Mouse (Mus musculus) hindbrain, embryonic 15.5 days (tissue): Measurements from ENCODE around the gene Trim8. TPM values are rescaled to one million over a fixed set of nuclear protein-coding genes. Genes with fewer than 3 reads are reported as not detected.

Source experiments
- ATAC-seq: fragments of 200-750 bp; cut with Nextera tagmentation; 2 replicates; pipeline ENCODE4 v1.8.0; 2017; ENCODE audit warnings: low read depth, moderate number of reproducible peaks, moderate TSS enrichment; ENCODE audit not compliant: low FRiP score
- H3K27ac ChIP-seq: fragments of 300-500 bp; sonication (generic); replicated peaks from 2 replicates; pipeline ENCODE4 v1.5.1; 2015; ENCODE audit warnings: mild to moderate bottlenecking, inconsistent platforms
- H3K27me3 ChIP-seq: fragments of 300-500 bp; sonication (generic); 2 replicates; pipeline ENCODE4 v1.6.1; 2015; ENCODE audit warnings: control low read depth, inconsistent platforms
- H3K36me3 ChIP-seq: fragments of 300-500 bp; sonication (generic); 2 replicates; pipeline ENCODE4 v1.6.1; 2015; ENCODE audit warnings: control low read depth, inconsistent platforms
- H3K4me1 ChIP-seq: fragments of 300-500 bp; sonication (generic); replicated peaks from 2 replicates; pipeline ENCODE4 v1.6.1; 2015; ENCODE audit warnings: control low read depth, inconsistent platforms
- H3K4me2 ChIP-seq: fragments of 300-500 bp; sonication (generic); 2 replicates; pipeline ENCODE4 v1.6.1; 2015; ENCODE audit warnings: moderate library complexity, mild to moderate bottlenecking, inconsistent platforms
- H3K4me3 ChIP-seq: fragments of 300-500 bp; sonication (generic); 2 replicates; pipeline ENCODE4 v1.5.1; 2015; ENCODE audit warnings: mild to moderate bottlenecking, inconsistent platforms
- H3K9ac ChIP-seq: fragments of 300-500 bp; sonication (generic); 2 replicates; pipeline ENCODE4 v1.6.1; 2015; ENCODE audit warnings: inconsistent platforms
- H3K9me3 ChIP-seq: fragments of 300-500 bp; sonication (generic); 2 replicates; pipeline ENCODE4 v1.6.1; 2016; ENCODE audit warnings: control low read depth, inconsistent platforms
- WGBS: fragments of 180-500 bp; shearing (Covaris S2); methylation state at CpG from one replicate; pipeline ENCODE4 v1.1.7; 2015; 5-methylcytosine and 5-hydroxymethylcytosine counted together
- polyA plus RNA-seq: library from polyadenylated mRNA; unstranded; fragments of >200 nt; fragmentation: Nextera tagmentation; extraction: Ambion mirVana; gene quantifications from 2 replicates; pipeline ENCODE4 v1.2.1, GENCODE M21; 2015

Gene Trim8
- polyA plus RNA-seq, 1 experiment from 2014 or later, result 31.9 TPM

DNA sequence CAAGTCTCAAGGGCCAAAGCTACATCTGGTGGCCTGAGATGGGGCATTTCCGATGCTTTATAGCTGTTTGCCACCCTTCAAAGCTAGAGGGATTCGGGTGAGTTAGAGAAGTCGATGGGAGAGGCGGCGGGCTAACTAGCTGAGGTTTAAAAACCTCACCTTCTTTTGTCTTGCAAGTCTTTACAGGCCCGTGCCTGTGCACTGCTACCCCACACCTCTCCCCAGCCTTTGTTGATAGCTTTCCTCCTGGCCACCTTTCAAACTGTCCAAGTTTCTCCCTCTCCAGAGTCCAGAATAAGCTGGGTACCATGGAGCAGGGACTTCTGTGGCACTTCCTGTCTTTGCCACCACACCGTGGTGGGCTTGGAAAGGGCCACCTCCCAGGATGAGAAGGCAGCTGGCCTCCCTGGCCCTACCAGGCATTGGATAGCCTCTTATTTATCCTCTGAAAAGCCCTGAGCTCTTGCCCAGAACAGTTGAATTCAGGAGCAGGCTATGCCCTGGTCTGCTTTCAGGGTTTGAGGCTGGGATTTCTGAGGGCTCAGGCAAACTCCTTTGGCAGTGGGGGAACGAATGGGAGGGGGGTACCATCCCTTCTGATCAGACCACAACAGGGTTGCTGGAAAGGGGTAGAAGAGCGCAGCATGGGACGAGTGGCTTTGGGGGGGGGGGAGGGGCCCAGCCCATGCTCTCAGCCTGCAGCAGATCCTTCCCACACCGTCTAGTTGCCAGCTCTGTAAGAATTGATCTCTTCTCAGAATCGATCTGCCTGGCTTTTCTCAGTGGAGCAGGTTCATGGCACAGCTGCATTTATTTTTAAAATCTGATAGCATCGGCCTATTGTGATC, 28.3 kb downstream of the Trim8 start:
- H3K36me3 ChIP-seq, result no peaks in the 10 kb centered on the region
- no peak overlapping the region for H3K4me3 ChIP-seq
- H3K27ac ChIP-seq, result peak overlapping the region; percentile 91
- H3K4me2 ChIP-seq, result peak overlapping the region; percentile 58
- peak overlapping the region; percentile 37; the same call in 1 of the 2 replicates for H3K9ac ChIP-seq
- H3K9me3 ChIP-seq, result no peaks in the 10 kb centered on the region
- H3K4me1 ChIP-seq, result peaks cover 93% of the 10 kb centered on the region
- no peaks in the 10 kb centered on the region for H3K27me3 ChIP-seq
- no peak for ATAC-seq
- WGBS, result 7% methylated on average over 13 of the region's 13 CpGs

DNA sequence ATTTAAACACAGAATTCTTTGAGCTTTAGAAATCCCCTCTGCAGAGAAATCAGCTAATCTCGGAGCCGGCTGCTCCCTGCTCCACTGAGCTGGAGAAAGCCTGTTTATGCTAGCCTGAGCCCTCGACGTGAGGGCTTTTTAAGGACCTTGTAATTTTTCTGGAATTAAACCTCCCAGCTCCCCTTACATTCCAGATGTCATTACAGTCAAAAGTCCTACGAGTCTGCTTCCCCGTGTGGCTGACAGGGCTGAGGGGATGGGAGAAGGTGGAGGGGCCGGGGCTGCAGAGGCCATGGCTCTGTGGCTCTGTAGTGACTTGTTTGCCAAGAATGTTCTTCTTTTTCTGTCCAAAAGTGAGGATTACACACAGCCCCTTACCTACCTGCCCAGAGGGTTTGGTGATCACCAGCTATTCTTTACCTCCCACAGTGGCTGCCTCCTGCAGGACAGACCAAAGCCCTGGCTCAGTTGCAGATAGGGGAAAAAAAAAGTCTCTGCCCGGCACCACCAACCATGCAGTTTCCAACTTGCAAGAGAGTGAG, 29.0 kb downstream of the Trim8 start:
- H3K9ac ChIP-seq, result 0 out of 2 replicates have a peak overlapping the region, but pooled peaks have one; percentile 14
- WGBS, result 8% methylated on average over 8 of the region's 8 CpGs
- H3K36me3 ChIP-seq, result no peaks in the 10 kb centered on the region
- no peak overlapping the region for H3K4me3 ChIP-seq
- peak overlapping the region; percentile 21; the same call in 1 of the 2 replicates for H3K4me2 ChIP-seq
- no peaks in the 10 kb centered on the region for H3K9me3 ChIP-seq
- H3K4me1 ChIP-seq, result peaks cover 87% of the 10 kb centered on the region
- no peaks in the 10 kb centered on the region for H3K27me3 ChIP-seq
- ATAC-seq, result no peak
- peak overlapping the region; percentile 91 for H3K27ac ChIP-seq

GRCm38 (mm10) chr19:46531071-46532030, 29.8 kb downstream of the Trim8 start:
- H3K9ac ChIP-seq, result peak overlapping the region; percentile 18; the same call in 1 of the 2 replicates
- 7% methylated on average over 16 of the region's 16 CpGs for WGBS
- H3K9me3 ChIP-seq, result no peaks in the 10 kb centered on the region
- peak overlapping the region; percentile 91 for H3K27ac ChIP-seq
- H3K4me2 ChIP-seq, result peak overlapping the region; percentile 21
- H3K36me3 ChIP-seq, result no peaks in the 10 kb centered on the region
- no peak overlapping the region for H3K4me3 ChIP-seq
- peaks cover 79% of the 10 kb centered on the region for H3K4me1 ChIP-seq
- no peaks in the 10 kb centered on the region for H3K27me3 ChIP-seq
- ATAC-seq, result no peak

GRCm38 (mm10) chr19:46532031-46532688, 30.7 kb downstream of the Trim8 start:
- Histone ChIP-seq H3K9ac (peak overlapping the region; percentile 23; the same call in 1 of the 2 replicates), H3K36me3 (no peaks in the 10 kb centered on the region), H3K27me3 (no peaks in the 10 kb centered on the region), H3K9me3 (no peaks in the 10 kb centered on the region), H3K4me1 (peaks cover 72% of the 10 kb centered on the region), H3K4me3 (no peak overlapping the region), H3K27ac (peak overlapping the region; percentile 76), H3K4me2 (no peak overlapping the region; the same call in 1 of the 2 replicates)
- no peak for ATAC-seq
- WGBS, result 11% methylated on average over 10 of the region's 10 CpGs

DNA sequence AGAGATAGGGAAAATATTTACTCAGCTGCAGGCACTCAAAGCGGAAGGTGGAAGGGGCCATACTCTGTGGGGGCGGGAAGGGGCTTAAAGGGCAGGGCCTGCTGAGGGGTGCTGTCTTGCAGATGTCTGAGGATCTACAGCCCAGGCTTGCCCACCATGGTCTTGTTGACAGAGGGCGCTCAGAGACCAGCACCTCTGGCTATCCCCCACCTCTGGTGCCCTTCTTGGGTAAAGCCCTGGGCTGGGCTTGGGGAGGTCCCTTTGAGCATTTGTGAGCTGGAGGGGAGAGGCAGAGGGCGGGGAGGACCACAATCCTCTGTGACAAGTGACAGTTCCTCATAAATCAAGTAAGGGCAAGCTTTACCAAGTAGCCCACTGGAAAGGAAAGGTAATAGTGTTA, 31.6 kb downstream of the Trim8 start:
- Histone ChIP-seq H3K36me3 (no peaks in the 10 kb centered on the region), H3K4me2 (no peak overlapping the region), H3K9ac (no peak overlapping the region), H3K4me3 (no peak overlapping the region), H3K9me3 (no peaks in the 10 kb centered on the region), H3K27me3 (no peaks in the 10 kb centered on the region), H3K27ac (peak overlapping the region; percentile 76), H3K4me1 (peaks cover 63% of the 10 kb centered on the region)
- 58% methylated on average over 4 of the region's 4 CpGs for WGBS
- no peak for ATAC-seq

GRCm38 (mm10) chr19:46533525-46533924, 32.0 kb downstream of the Trim8 start:
- H3K9ac ChIP-seq, result no peak overlapping the region
- WGBS, result 59% methylated on average over 5 of the region's 5 CpGs

GRCm38 (mm10) chr19:46534542-46535098, 33.1 kb downstream of the Trim8 start:
- no peak for ATAC-seq
- no peaks in the 10 kb centered on the region for H3K9me3 ChIP-seq
- H3K27me3 ChIP-seq, result no peaks in the 10 kb centered on the region
- no peak overlapping the region for H3K4me2 ChIP-seq
- peaks cover 47% of the 10 kb centered on the region for H3K4me1 ChIP-seq
- H3K4me3 ChIP-seq, result no peak overlapping the region
- no peak overlapping the region for H3K27ac ChIP-seq
- no peaks in the 10 kb centered on the region for H3K36me3 ChIP-seq
- no peak overlapping the region for H3K9ac ChIP-seq
- 35% methylated on average over 6 of the region's 6 CpGs for WGBS

More at GRCm38 (mm10) chr19:46533525-46533924, 32.0 kb downstream of the Trim8 start:
- H3K4me3 ChIP-seq, result no peak overlapping the region
- no peaks in the 10 kb centered on the region for H3K27me3 ChIP-seq
- H3K36me3 ChIP-seq, result no peaks in the 10 kb centered on the region
- H3K9me3 ChIP-seq, result no peaks in the 10 kb centered on the region
- H3K27ac ChIP-seq, result peak overlapping the region; percentile 76; the same call in 1 of the 2 replicates
- H3K4me1 ChIP-seq, result peaks cover 58% of the 10 kb centered on the region
- ATAC-seq, result no peak
- H3K4me2 ChIP-seq, result no peak overlapping the region

DNA sequence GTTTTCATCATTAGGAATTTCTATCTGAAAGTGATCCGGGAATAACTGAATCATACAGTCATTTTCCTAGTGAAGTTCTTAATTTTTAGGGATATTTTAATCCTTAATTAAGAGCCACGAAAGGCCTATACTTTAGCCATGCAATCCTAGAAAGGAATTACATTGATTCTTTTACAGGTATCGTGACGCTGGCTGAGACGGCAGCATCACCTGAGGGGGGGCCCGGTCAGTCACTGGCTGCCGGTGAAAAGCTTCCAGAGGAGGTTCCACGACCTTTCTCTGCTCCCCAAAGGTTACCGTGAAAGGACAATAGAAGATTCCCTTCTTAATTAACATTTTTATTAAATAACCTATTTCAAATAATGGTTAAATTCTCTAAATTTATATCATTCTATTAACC, 35.9 kb downstream of the Trim8 start:
- H3K9ac ChIP-seq, result no peak overlapping the region
- H3K9me3 ChIP-seq, result no peaks in the 10 kb centered on the region
- peaks cover 21% of the 10 kb centered on the region for H3K36me3 ChIP-seq
- H3K4me1 ChIP-seq, result peaks cover 20% of the 10 kb centered on the region
- ATAC-seq, result no peak
- 80% methylated on average over 9 of the region's 9 CpGs for WGBS
- H3K4me3 ChIP-seq, result no peak overlapping the region
- H3K4me2 ChIP-seq, result no peak overlapping the region
- H3K27me3 ChIP-seq, result no peaks in the 10 kb centered on the region
- no peak overlapping the region for H3K27ac ChIP-seq

- Histone ChIP-seq H3K27ac (no peak overlapping the region), H3K36me3 (peaks cover 25% of the 10 kb centered on the region), H3K9ac (no peak overlapping the region), H3K27me3 (no peaks in the 10 kb centered on the region), H3K9me3 (no peaks in the 10 kb centered on the region), H3K4me1 (peaks cover 11% of the 10 kb centered on the region), H3K4me2 (no peak overlapping the region), H3K4me3 (no peak overlapping the region)
- no peak for ATAC-seq
- WGBS, result 84% methylated on average over 6 of the region's 6 CpGs
Measured at GRCm38 (mm10) chr19:46538213-46538612, 36.7 kb downstream of the Trim8 start.

- Histone ChIP-seq H3K27me3 (no peaks in the 10 kb centered on the region), H3K27ac (no peak overlapping the region), H3K9me3 (no peaks in the 10 kb centered on the region), H3K9ac (no peak overlapping the region), H3K4me2 (no peak overlapping the region), H3K4me1 (peaks cover 5% of the 10 kb centered on the region), H3K4me3 (no peak overlapping the region), H3K36me3 (peaks cover 25% of the 10 kb centered on the region)
- ATAC-seq, result no peak
- WGBS, result 84% methylated on average over 8 of the region's 8 CpGs
Measured at GRCm38 (mm10) chr19:46542750-46543149, 41.2 kb downstream of the Trim8 start.

DNA sequence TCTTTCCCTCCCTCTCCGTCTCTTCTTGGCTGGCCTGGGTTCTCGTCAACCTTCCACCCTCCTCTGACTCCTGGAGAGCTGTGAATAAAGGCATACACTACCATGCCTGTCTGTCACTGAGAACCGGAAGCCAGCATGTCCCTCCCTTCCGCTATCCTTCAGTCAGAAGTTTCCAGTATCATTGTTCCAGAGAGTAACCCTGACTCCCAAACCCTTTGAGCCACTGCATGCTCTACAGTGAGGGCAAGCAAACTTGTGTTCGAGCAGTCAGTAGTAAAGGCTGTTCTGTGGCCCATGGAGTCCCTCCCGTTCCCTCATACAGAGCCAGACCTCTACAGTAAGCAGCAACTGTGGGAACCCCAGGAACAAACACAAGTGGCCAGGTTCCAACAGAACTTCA, 46.1 kb downstream of the Trim8 start:
- H3K27me3 ChIP-seq, result no peaks in the 10 kb centered on the region
- H3K9ac ChIP-seq, result no peak overlapping the region
- no peak overlapping the region for H3K4me2 ChIP-seq
- peaks cover 27% of the 10 kb centered on the region for H3K36me3 ChIP-seq
- peak overlapping the region; percentile 78; the same call in 1 of the 2 replicates for H3K27ac ChIP-seq
- no peak overlapping the region for H3K4me3 ChIP-seq
- WGBS, result 55% methylated on average over 6 of the region's 6 CpGs
- no peak for ATAC-seq
- no peaks in the 10 kb centered on the region for H3K9me3 ChIP-seq
- H3K4me1 ChIP-seq, result peaks cover 12% of the 10 kb centered on the region
